Mouse (Mus musculus) thymus, postnatal 4 days (tissue): ENCODE measurements at regions not wholly inside any gene's neighbourhood (a gene's known extent, or its start where the extent isn't known, plus 50 kb on each side); places are given as distances from the start of the nearest gene placed in this dataset.
"Not testable (repeated sequence)": the region's sequence is repeated elsewhere in the genome, so short reads cannot be mapped to it uniquely, and the experiment has no call there.

ENCODE experiments used
- DNase-seq: peaks from one replicate; pipeline ENCODE4 v3.0.0; 2021

GRCm38 (mm10) chr2:78598039-78598438 lies 269.9 kb upstream of the Ube2e3 start:
- DNase-seq: no peak

- no peak for DNase-seq
Observed at GRCm38 (mm10) chr2:78596251-78596650, 271.7 kb upstream of the Ube2e3 start.

GRCm38 (mm10) chr2:78580013-78580412 lies 287.9 kb upstream of the Ube2e3 start:
- no peak for DNase-seq

GRCm38 (mm10) chr2:78572492-78572891 lies 295.4 kb upstream of the Ube2e3 start:
- no peak for DNase-seq

GRCm38 (mm10) chr2:78558128-78558527 lies 309.8 kb upstream of the Ube2e3 start:
- no peak for DNase-seq

GRCm38 (mm10) chr2:78551085-78551484 lies 316.8 kb upstream of the Ube2e3 start:
- no peak for DNase-seq

- no peak for DNase-seq
Observed at GRCm38 (mm10) chr2:78548683-78549467, 319.0 kb upstream of the Ube2e3 start.

- DNase-seq: no peak
Observed at GRCm38 (mm10) chr2:78547286-78547685, 320.6 kb upstream of the Ube2e3 start.

- DNase-seq: no peak
Observed at GRCm38 (mm10) chr2:78540422-78540821, 327.5 kb upstream of the Ube2e3 start.

GRCm38 (mm10) chr2:78539592-78540300 lies 328.2 kb upstream of the Ube2e3 start:
- DNase-seq: no peak

GRCm38 (mm10) chr2:78537574-78537973 lies 330.4 kb upstream of the Ube2e3 start:
- DNase-seq: no peak

GRCm38 (mm10) chr2:78533881-78534280 lies 334.0 kb upstream of the Ube2e3 start:
- DNase-seq: not testable (repeated sequence)

- DNase-seq: no peak
Observed at GRCm38 (mm10) chr2:78530535-78530934, 337.4 kb upstream of the Ube2e3 start.

GRCm38 (mm10) chr2:78520258-78521023 lies 347.5 kb upstream of the Ube2e3 start:
- DNase-seq: no peak

GRCm38 (mm10) chr2:78493115-78493514 lies 374.8 kb upstream of the Ube2e3 start:
- no peak for DNase-seq

GRCm38 (mm10) chr2:78480036-78480435 lies 387.9 kb upstream of the Ube2e3 start:
- DNase-seq: no peak

GRCm38 (mm10) chr2:78459444-78459843 lies 408.5 kb upstream of the Ube2e3 start:
- DNase-seq: no peak

GRCm38 (mm10) chr2:78453411-78453810 lies 414.5 kb upstream of the Ube2e3 start:
- DNase-seq: no peak

GRCm38 (mm10) chr2:78436816-78437215 lies 431.1 kb upstream of the Ube2e3 start:
- no peak for DNase-seq

- no peak for DNase-seq
Observed at GRCm38 (mm10) chr2:78435071-78435470, 432.9 kb upstream of the Ube2e3 start.

- no peak for DNase-seq
Observed at GRCm38 (mm10) chr2:78427659-78428336, 440.1 kb upstream of the Ube2e3 start.

GRCm38 (mm10) chr2:78418561-78419338 lies 449.2 kb upstream of the Ube2e3 start:
- DNase-seq: no peak
